Mouse (Mus musculus) cerebellum, postnatal 25 days (tissue): ENCODE results near the gene Hdhd5.

Experiments used
- DNase-seq, 2 experiments: peaks; one replicate each; pipeline ENCODE4 v3.0.0; 2021; ENCODE audit warnings: mixed read lengths in 2 of 2

Gene Hdhd5

GRCm38 (mm10) chr6:120531020-120531965 lies at the start of gene Hdhd5:
Hdhd5 (minus strand) TSS chr6:120531319.
- peak; percentile 96 to 98 for DNase-seq

GRCm38 (mm10) chr6:120580713-120581015 lies 49.5 kb upstream of the Hdhd5 start:
- DNase-seq: peak; percentile 21 to 23

- DNase-seq: peak; percentile 62 to 67
Measured at GRCm38 (mm10) chr6:120579831-120580712, 49.0 kb upstream of the Hdhd5 start.

- DNase-seq: peak in 1 of 2 experiments; percentile 37
Measured at GRCm38 (mm10) chr6:120579110-120579830, 48.2 kb upstream of the Hdhd5 start.

- peak in 1 of 2 experiments; percentile 23 for DNase-seq
Measured at GRCm38 (mm10) chr6:120578471-120578870, 47.4 kb upstream of the Hdhd5 start.

GRCm38 (mm10) chr6:120572372-120572771 lies 41.3 kb upstream of the Hdhd5 start:
- DNase-seq: no peak

GRCm38 (mm10) chr6:120568257-120568656 lies 37.1 kb upstream of the Hdhd5 start:
- DNase-seq: no peak

- no peak for DNase-seq
Measured at GRCm38 (mm10) chr6:120566911-120567909, 36.1 kb upstream of the Hdhd5 start.

- no peak for DNase-seq
Measured at GRCm38 (mm10) chr6:120556641-120557040, 25.5 kb upstream of the Hdhd5 start.

- DNase-seq: no peak
Measured at GRCm38 (mm10) chr6:120555983-120556567, 25.0 kb upstream of the Hdhd5 start.

- no peak for DNase-seq
Measured at GRCm38 (mm10) chr6:120555152-120555551, 24.0 kb upstream of the Hdhd5 start.

- DNase-seq: no peak
Measured at GRCm38 (mm10) chr6:120550173-120550572, 19.1 kb upstream of the Hdhd5 start.

- DNase-seq: no peak
Measured at GRCm38 (mm10) chr6:120548581-120548980, 17.5 kb upstream of the Hdhd5 start.

GRCm38 (mm10) chr6:120546973-120547372 lies 15.9 kb upstream of the Hdhd5 start:
- DNase-seq: no peak

GRCm38 (mm10) chr6:120546292-120546691 lies 15.2 kb upstream of the Hdhd5 start:
- no peak for DNase-seq

GRCm38 (mm10) chr6:120542061-120542460 lies 10.9 kb upstream of the Hdhd5 start:
- DNase-seq: no peak

- DNase-seq: no peak
Measured at GRCm38 (mm10) chr6:120541386-120541785, 10.3 kb upstream of the Hdhd5 start.

- DNase-seq: peak in 1 of 2 experiments; percentile 27
Measured at GRCm38 (mm10) chr6:120539781-120540231, 8.7 kb upstream of the Hdhd5 start.

- peak; percentile 87 to 89 for DNase-seq
Measured at GRCm38 (mm10) chr6:120539132-120539759, 8.1 kb upstream of the Hdhd5 start.

- DNase-seq: no peak
Measured at GRCm38 (mm10) chr6:120536337-120536736, 5.2 kb upstream of the Hdhd5 start.

GRCm38 (mm10) chr6:120532594-120532993 lies 1.5 kb upstream of the Hdhd5 start:
- no peak for DNase-seq
